ENCODE assay signal across 14 mouse cellular contexts in genomic region chr5:15062385-15062715, GRCm38 (mm10). TPM values are rescaled to one million over a fixed set of nuclear protein-coding genes. Genes with fewer than 3 reads are reported as not detected.
"Had no signal": no experiment of that assay in that cellular context is flagged by ENCODE, and none has a peak within 500 bp of the region (broad histone marks: within the 10 kb centered on the region; RNA-seq: fewer than 3 reads in every experiment).

No protein-coding gene starts in this region.

RNA-seq across cellular contexts. Expression of gene Gm17019, which starts 29.6 kb away (rescaled TPM):
- polyA plus RNA-seq: liver, embryonic 16.5 days; lung, adult 2 months; lung, embryonic 16.5 days; midbrain, embryonic 10.5 days; midbrain, embryonic 12.5 days; midbrain, embryonic 15.5 days; midbrain, postnatal 0 days; neural tube, embryonic 12.5 days; neural tube, embryonic 14.5 days; spleen, adult 2 months; stomach, embryonic 15.5 days; stomach, postnatal 0 days; thymus, adult 2 months; urinary bladder, adult 2 months had no signal
